Mouse (Mus musculus) liver, postnatal 0 days (tissue): ENCODE measurements at regions not wholly inside any gene's neighbourhood (a gene's known extent, or its start where the extent isn't known, plus 50 kb on each side); places are given as distances from the start of the nearest gene placed in this dataset.

Source experiments
- CTCF ChIP-seq: sonication (generic); IDR thresholded peaks from 2 replicates; pipeline ENCODE4 v1.5.1; 2016; ENCODE audit warnings: antibody characterized with exemption, low read depth
- EP300 ChIP-seq: IDR thresholded peaks from 2 replicates; pipeline ENCODE4 v1.6.1; 2016; ENCODE audit warnings: antibody characterized with exemption, low read depth, mild to moderate bottlenecking

DNA sequence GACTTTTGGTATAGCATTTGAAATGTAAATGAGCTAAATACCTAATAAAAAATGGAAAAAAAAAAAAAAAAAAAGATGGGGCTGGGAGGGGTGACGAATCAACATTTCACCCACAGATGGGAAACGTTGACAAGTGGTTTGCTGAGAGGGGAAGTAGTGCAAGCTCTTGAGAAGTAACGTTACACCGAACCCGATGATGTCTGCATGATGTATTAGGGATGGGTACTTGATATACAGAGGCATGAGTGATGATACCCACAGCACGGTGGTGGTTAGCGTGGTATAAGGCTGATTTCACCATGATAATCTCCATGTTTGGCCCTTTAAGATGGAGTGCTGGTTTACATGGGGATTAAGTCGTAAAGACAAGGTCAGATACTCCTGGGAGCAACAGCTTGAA lies 154.2 kb downstream of the Papss1 start:
- TF ChIP-seq CTCF (no peak), EP300 (no peak)
